Mouse (Mus musculus) liver, embryonic 11.5 days (tissue): ENCODE results near the gene Lefty1. TPM values are rescaled to one million over a fixed set of nuclear protein-coding genes. Genes with fewer than 3 reads are reported as not detected.

Source experiments
- ATAC-seq: fragments of 200-750 bp; cut with Nextera tagmentation; replicated peaks from 2 replicates; pipeline ENCODE4 v1.8.0; 2017; ENCODE audit warnings: moderate number of reproducible peaks, mild to moderate bottlenecking, moderate TSS enrichment, moderate library complexity; ENCODE audit not compliant: low FRiP score
- DNase-seq: peaks from one replicate; pipeline ENCODE4 v3.0.0-alpha.2; 2017; ENCODE audit warnings: low spot score
- H3K27ac ChIP-seq: fragments of 300-500 bp; sonication (generic); 2 replicates; pipeline ENCODE4 v1.5.1; 2014; ENCODE audit warnings: mild to moderate bottlenecking, low read depth, low read length, control low read depth
- H3K27me3 ChIP-seq: fragments of 300-500 bp; sonication (generic); replicated peaks from 2 replicates; pipeline ENCODE4 v1.6.1; 2014; ENCODE audit warnings: low read length, mixed read lengths; ENCODE audit not compliant: control insufficient read depth, insufficient read depth
- H3K36me3 ChIP-seq: fragments of 300-500 bp; sonication (generic); 2 replicates; pipeline ENCODE4 v1.6.1; 2014; ENCODE audit warnings: mild to moderate bottlenecking, low read length, moderate library complexity, mixed read lengths; ENCODE audit not compliant: control insufficient read depth, insufficient read depth
- H3K4me1 ChIP-seq: fragments of 300-500 bp; sonication (generic); replicated peaks from 2 replicates; pipeline ENCODE4 v1.6.1; 2014; ENCODE audit warnings: low read length, mixed read lengths; ENCODE audit not compliant: control insufficient read depth, insufficient read depth
- H3K4me2 ChIP-seq: fragments of 300-500 bp; sonication (generic); 2 replicates; pipeline ENCODE4 v1.6.1; 2014; ENCODE audit warnings: mild to moderate bottlenecking, control low read depth, moderate library complexity
- H3K4me3 ChIP-seq: fragments of 300-500 bp; sonication (generic); 2 replicates; pipeline ENCODE4 v1.5.1; 2014; ENCODE audit warnings: low read depth, low read length, control low read depth
- H3K9ac ChIP-seq: fragments of 300-500 bp; sonication (generic); 2 replicates; pipeline ENCODE4 v1.6.1; 2014; ENCODE audit warnings: low read depth, low read length, control low read depth
- H3K9me3 ChIP-seq: fragments of 300-500 bp; sonication (generic); 2 replicates; pipeline ENCODE4 v1.6.1; 2016; ENCODE audit warnings: low read length, inconsistent platforms, mixed read lengths; ENCODE audit not compliant: control insufficient read depth
- WGBS: fragments of 180-500 bp; shearing (Covaris S2); extraction: QIAGEN DNeasy Blood & Tissue Kit; methylation state at CpG from one replicate; pipeline ENCODE4 v1.1.7; 2014; 5-methylcytosine and 5-hydroxymethylcytosine counted together
- polyA plus RNA-seq: library from polyadenylated mRNA; unstranded; fragments of >200 nt; fragmentation: Nextera tagmentation; extraction: Ambion mirVana; gene quantifications from 2 replicates; pipeline ENCODE4 v1.2.1, GENCODE M21; 2014

The Lefty1 gene
- polyA plus RNA-seq, 1 experiment from 2014 or later, result 7.3 TPM

DNA sequence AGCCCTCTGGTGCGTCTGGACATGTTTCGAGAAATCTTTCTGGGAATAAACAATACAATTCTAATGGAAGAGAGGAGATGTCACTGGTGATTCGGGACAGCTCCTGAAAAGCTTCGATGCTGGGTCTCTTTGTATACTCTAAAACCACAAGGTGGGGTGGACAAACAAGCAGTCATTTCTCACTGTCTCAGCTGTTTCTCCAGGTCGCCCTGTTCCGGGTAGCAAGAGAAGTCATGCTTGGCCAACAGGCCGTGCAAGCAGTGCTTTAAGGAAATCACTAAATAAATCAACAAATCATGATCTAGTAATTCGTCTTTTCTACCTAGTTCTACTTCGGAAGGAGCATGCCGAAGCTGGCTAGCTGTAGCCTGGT lies 31.2 kb upstream of the Lefty1 start:
- H3K36me3 ChIP-seq, result peaks cover 25% of the 10 kb centered on the region
- H3K9me3 ChIP-seq, result no peaks in the 10 kb centered on the region
- H3K4me2 ChIP-seq, result peak overlapping the region; percentile 86
- no peaks in the 10 kb centered on the region for H3K27me3 ChIP-seq
- peak overlapping the region; percentile 95 for H3K4me3 ChIP-seq
- peak overlapping the region; percentile 93 for H3K27ac ChIP-seq
- ATAC-seq (no peak), DNase-seq (no peak)
- 30% methylated on average over 10 of the region's 10 CpGs for WGBS
- H3K9ac ChIP-seq, result peak overlapping the region; percentile 92
- H3K4me1 ChIP-seq, result peaks cover 33% of the 10 kb centered on the region

DNA sequence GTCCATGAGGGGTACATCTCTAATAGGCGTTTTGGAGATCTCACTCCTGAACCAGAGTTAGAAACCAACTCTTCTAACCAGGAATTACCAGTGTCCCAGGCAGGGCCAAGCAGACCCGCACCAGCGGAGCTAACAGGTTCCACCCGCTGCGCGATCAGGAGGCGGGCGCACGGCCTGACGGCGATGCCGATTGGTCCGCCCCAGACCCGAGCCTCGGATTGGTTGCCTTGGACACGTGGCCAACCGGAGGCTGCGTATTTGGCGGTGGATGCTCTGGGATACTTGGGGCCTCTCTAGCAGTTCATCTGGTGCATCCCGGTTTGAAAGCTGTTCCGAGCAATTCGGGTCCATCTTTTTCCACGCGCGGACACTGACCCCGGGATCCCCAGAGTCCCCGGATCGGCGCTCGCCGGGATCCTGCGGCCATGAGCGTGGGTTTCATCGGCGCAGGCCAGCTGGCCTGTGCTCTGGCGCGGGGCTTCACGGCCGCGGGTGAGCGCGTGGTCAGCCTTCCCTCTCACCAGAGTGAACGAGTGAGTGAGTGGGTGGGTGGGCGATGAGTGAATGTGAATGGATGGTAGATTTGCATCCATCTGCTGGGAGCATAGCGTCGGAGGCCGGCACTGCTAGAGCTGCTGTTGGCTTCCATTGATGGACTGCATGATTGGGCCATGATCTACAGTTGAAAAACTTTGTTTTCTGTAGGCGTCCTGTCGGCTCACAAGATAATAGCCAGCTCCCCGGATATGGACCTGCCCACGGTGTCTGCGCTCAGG lies 30.6 kb upstream of the Lefty1 start, which contains the start of gene Pycr2:
Pycr2 (plus strand) TSS at position 255 of the 776 bp plus-strand sequence.
- under 1% methylated on average over 52 of the region's 52 CpGs for WGBS
- H3K4me1 ChIP-seq, result peaks cover 33% of the 10 kb centered on the region

DNA sequence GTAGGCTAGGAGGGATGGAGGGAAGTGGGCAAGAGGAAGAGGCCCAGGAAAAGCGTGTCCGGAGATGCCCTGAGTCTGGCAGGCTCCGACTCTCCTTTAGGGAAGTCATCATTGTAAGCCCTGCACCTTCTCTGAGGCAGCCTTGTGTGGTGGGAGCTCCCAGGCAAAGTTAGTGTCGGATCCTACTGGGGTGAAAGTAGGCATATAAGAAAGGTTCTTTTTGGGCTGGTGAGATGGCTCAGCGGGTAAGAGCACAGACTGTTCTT lies 30.1 kb upstream of the Lefty1 start:
- H3K27ac ChIP-seq, result peak overlapping the region; percentile 93
- H3K9me3 ChIP-seq, result no peaks in the 10 kb centered on the region
- peak overlapping the region; percentile 95 for H3K4me3 ChIP-seq
- no peak for DNase-seq
- H3K4me2 ChIP-seq, result peak overlapping the region; percentile 86
- WGBS, result 3% methylated on average over 5 of the region's 5 CpGs
- peak overlapping the region; percentile 92 for H3K9ac ChIP-seq
- peaks cover 25% of the 10 kb centered on the region for H3K36me3 ChIP-seq
- H3K27me3 ChIP-seq, result no peaks in the 10 kb centered on the region
- H3K4me1 ChIP-seq, result peaks cover 33% of the 10 kb centered on the region
- ATAC-seq, result no peak

More for the DNA sequence above, 30.6 kb upstream of the Lefty1 start, which contains the start of gene Pycr2:
- H3K4me2 ChIP-seq, result peak within 1 kb of the TSS; percentile 86
- peak; percentile 94 for DNase-seq
- peak within 1 kb of the TSS; percentile 95 for H3K4me3 ChIP-seq
- ATAC-seq, result peak; percentile 85
- peak within 1 kb of the TSS; percentile 92 for H3K9ac ChIP-seq
- H3K36me3 ChIP-seq, result peaks cover 25% of the 10 kb centered on the region
- peak within 1 kb of the TSS; percentile 93 for H3K27ac ChIP-seq
- no peaks in the 10 kb centered on the region for H3K27me3 ChIP-seq
- H3K9me3 ChIP-seq, result no peaks in the 10 kb centered on the region

DNA sequence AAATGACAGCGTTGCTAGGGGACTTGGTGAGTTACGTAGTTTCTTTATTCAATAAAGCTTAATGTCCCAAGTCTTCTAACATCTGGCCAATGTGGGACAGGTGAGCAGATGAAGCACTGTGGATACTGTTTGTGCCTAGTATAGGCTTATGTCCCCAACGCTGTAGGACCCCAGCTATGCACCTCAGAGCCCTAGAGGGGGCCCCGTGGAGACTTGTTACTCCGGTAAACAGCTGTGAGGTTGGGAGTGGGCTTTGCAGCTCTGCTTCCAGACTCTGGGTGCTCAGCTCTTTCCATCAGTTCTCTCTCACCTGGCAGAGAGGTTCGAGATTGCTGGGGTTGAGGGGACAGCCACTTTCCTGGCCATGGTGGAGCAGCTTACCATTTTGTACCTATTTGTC lies 29.5 kb upstream of the Lefty1 start:
- DNase-seq (no peak), ATAC-seq (no peak)
- H3K4me3 ChIP-seq, result peak overlapping the region; percentile 95
- WGBS, result 67% methylated on average over 6 of the region's 6 CpGs
- H3K27ac ChIP-seq, result peak overlapping the region; percentile 45; the same call in 1 of the 2 replicates
- H3K27me3 ChIP-seq, result no peaks in the 10 kb centered on the region
- peak overlapping the region; percentile 86 for H3K4me2 ChIP-seq
- peaks cover 33% of the 10 kb centered on the region for H3K4me1 ChIP-seq
- peaks cover 25% of the 10 kb centered on the region for H3K36me3 ChIP-seq
- H3K9me3 ChIP-seq, result no peaks in the 10 kb centered on the region
- H3K9ac ChIP-seq, result peak overlapping the region; percentile 92

GRCm38 (mm10) chr1:180905876-180906275 lies 28.9 kb upstream of the Lefty1 start:
- WGBS, result 93% methylated on average over 17 of the region's 17 CpGs
- Histone ChIP-seq H3K9me3 (no peaks in the 10 kb centered on the region), H3K4me2 (peak overlapping the region; percentile 86), H3K27ac (peak overlapping the region; percentile 45), H3K4me1 (peaks cover 33% of the 10 kb centered on the region), H3K27me3 (no peaks in the 10 kb centered on the region), H3K4me3 (peak overlapping the region; percentile 95), H3K36me3 (peaks cover 25% of the 10 kb centered on the region), H3K9ac (peak overlapping the region; percentile 92)
- DNase-seq (no peak), ATAC-seq (no peak)

DNA sequence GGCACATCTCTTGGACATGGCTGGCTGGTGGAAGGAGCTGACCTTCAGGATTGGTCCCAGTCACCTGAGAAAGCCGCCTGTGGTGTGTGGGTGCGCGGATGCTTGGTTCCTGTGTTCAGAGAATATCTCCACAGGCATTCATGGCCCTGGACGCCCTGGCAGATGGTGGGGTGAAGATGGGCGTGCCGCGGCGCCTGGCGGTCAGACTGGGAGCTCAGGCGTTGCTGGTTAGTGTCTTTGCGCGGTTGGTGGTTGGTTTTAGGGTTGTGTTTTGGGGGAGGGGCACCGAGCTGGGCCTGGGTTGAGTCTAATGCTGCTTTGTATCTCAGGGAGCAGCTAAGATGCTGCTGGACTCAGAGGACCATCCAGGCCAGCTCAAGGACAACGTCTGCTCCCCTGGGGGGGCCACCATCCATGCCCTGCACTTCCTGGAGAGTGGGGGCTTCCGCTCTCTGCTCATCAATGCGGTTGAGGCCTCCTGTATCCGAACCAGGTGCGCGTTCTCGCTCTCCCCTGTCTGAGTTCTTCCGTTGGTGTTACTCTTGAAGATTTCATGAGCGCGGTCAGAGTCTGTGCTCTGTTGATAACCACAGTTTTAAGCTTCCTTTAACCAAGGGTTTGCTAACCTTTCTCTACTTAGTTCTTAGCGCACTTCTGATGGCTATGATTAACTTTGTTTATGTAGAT lies 28.2 kb upstream of the Lefty1 start:
- DNase-seq (no peak), ATAC-seq (no peak)
- H3K9ac ChIP-seq, result peak overlapping the region; percentile 92
- peak overlapping the region; percentile 95; the same call in 1 of the 2 replicates for H3K4me3 ChIP-seq
- H3K4me2 ChIP-seq, result peak overlapping the region; percentile 86
- peak overlapping the region; percentile 3 for H3K27ac ChIP-seq
- WGBS, result 84% methylated on average over 24 of the region's 24 CpGs
- peaks cover 35% of the 10 kb centered on the region for H3K4me1 ChIP-seq
- no peaks in the 10 kb centered on the region for H3K9me3 ChIP-seq
- peaks cover 25% of the 10 kb centered on the region for H3K36me3 ChIP-seq
- H3K27me3 ChIP-seq, result no peaks in the 10 kb centered on the region

DNA sequence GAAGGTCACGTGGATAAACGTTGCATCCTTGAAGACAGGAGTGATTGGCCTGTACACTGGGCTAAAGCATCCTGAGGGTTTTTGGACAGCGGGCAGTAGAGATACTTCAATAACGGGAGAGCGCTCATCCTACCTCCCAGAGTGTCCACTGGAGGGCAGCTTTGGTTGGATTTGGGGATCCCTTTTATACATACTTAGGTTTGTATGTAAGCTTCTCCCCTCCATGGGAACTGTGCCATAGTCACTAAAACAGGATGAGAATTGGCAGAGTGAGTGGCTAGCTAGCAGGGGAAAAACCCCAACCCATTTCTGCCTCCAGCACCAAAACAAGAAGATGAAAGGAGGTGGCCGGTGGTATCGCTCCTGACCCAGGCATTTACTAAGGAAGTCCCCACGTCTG lies 23.7 kb upstream of the Lefty1 start:
- ATAC-seq, result no peak

GRCm38 (mm10) chr1:180911653-180912287 lies 23.1 kb upstream of the Lefty1 start:
- H3K4me3 ChIP-seq, result peak overlapping the region; percentile 9; the same call in 1 of the 2 replicates
- H3K4me2 ChIP-seq, result peak overlapping the region; percentile 62
- H3K9ac ChIP-seq, result peak overlapping the region; percentile 47
- WGBS, result 40% methylated on average over 20 of the region's 20 CpGs
- DNase-seq, result no peak
- peaks cover 11% of the 10 kb centered on the region for H3K36me3 ChIP-seq
- H3K27ac ChIP-seq, result peak overlapping the region; percentile 36
- H3K27me3 ChIP-seq, result no peaks in the 10 kb centered on the region
- peaks cover 19% of the 10 kb centered on the region for H3K4me1 ChIP-seq
- H3K9me3 ChIP-seq, result no peaks in the 10 kb centered on the region
- peak; percentile 62 for ATAC-seq

More for the DNA sequence above, 23.7 kb upstream of the Lefty1 start:
- Histone ChIP-seq H3K9me3 (no peaks in the 10 kb centered on the region), H3K27ac (peak overlapping the region; percentile 36; the same call in 1 of the 2 replicates), H3K36me3 (peaks cover 18% of the 10 kb centered on the region), H3K4me1 (peaks cover 25% of the 10 kb centered on the region), H3K4me2 (peak overlapping the region; percentile 62), H3K4me3 (0 out of 2 replicates have a peak overlapping the region, but pooled peaks have one; percentile 9), H3K27me3 (no peaks in the 10 kb centered on the region), H3K9ac (peak overlapping the region; percentile 47)
- WGBS, result 44% methylated on average over 8 of the region's 8 CpGs
- DNase-seq, result no peak
